Mouse (Mus musculus) ZHBTc4 (cell line): ENCODE data around the gene Rbsn.

Experiments used
- DNase-seq: peaks from one replicate; pipeline ENCODE4 v3.0.0-alpha.2; 2011; ENCODE audit warnings: low read depth, low spot score

The Rbsn gene

GRCm38 (mm10) chr6:92176450-92176849, 38.3 kb downstream of the Rbsn start:
- no peak for DNase-seq

GRCm38 (mm10) chr6:92162724-92163123, 52.0 kb downstream of the Rbsn start:
- no peak for DNase-seq

- no peak for DNase-seq
These were observed 55.9 kb downstream of the Rbsn start for GRCm38 (mm10) chr6:92158801-92159200.

- no peak for DNase-seq
These were observed 61.0 kb downstream of the Rbsn start for GRCm38 (mm10) chr6:92153774-92154173.

GRCm38 (mm10) chr6:92145881-92146280, 68.8 kb downstream of the Rbsn start:
- no peak for DNase-seq
